Mouse (Mus musculus): Measurements from ENCODE around the gene Ccdc171. TPM values are rescaled to one million over a fixed set of nuclear protein-coding genes. Genes with fewer than 3 reads are reported as not detected.
"Not testable (repeated sequence)": the region's sequence is repeated elsewhere in the genome, so short reads cannot be mapped to it uniquely, and the experiment has no call there.

Gene Ccdc171
- polyA plus RNA-seq, 1 experiment from 2014 or later, result 2.0 TPM

- no peak overlapping the region for H3K27ac ChIP-seq (ENCODE audit: low read length)
- H3K4me2 ChIP-seq (replicated peaks; ENCODE audit: low read depth, low read length), result no peak overlapping the region
- no peaks in the 10 kb centered on the region for H3K36me3 ChIP-seq (ENCODE audit: insufficient read depth, low read length)
- TF ChIP-seq EP300 (IDR thresholded peaks at IDR 0.05) (no peak), CTCF (IDR thresholded peaks at IDR 0.05) (no peak)
- no peaks in the 10 kb centered on the region for H3K9me3 ChIP-seq (ENCODE audit: low read length)
- DNase-seq (ENCODE audit: low spot score) (no peak), ATAC-seq (no peak)
- WGBS, result 92% methylated on average over 1 of the region's 1 CpGs
- no peak overlapping the region for H3K4me3 ChIP-seq (ENCODE audit: low read depth, low read length)
- no peak overlapping the region for H3K9ac ChIP-seq (replicated peaks; ENCODE audit: low read depth)
- H3K4me1 ChIP-seq (ENCODE audit: insufficient read depth, low read depth, low read length), result no peaks in the 10 kb centered on the region
- H3K27me3 ChIP-seq (replicated peaks; ENCODE audit: insufficient read depth, low read length), result no peaks in the 10 kb centered on the region
Measured at GRCm38 (mm10) chr4:83661519-83662271, 136.3 kb downstream of the Ccdc171 start.

- Histone ChIP-seq H3K27ac (ENCODE audit: low read length) (no peak overlapping the region), H3K9me3 (ENCODE audit: low read length) (no peaks in the 10 kb centered on the region), H3K4me1 (ENCODE audit: insufficient read depth, low read depth, low read length) (no peaks in the 10 kb centered on the region), H3K4me2 (replicated peaks; ENCODE audit: low read depth, low read length) (no peak overlapping the region), H3K27me3 (replicated peaks; ENCODE audit: insufficient read depth, low read length) (no peaks in the 10 kb centered on the region), H3K4me3 (ENCODE audit: low read depth, low read length) (no peak overlapping the region), H3K36me3 (ENCODE audit: insufficient read depth, low read length) (no peaks in the 10 kb centered on the region), H3K9ac (replicated peaks; ENCODE audit: low read depth) (no peak overlapping the region)
- ATAC-seq, result no peak
- TF ChIP-seq EP300 (IDR thresholded peaks at IDR 0.05), result no peak
- no peak for TF ChIP-seq CTCF (IDR thresholded peaks at IDR 0.05)
- DNase-seq (ENCODE audit: low spot score), result no peak
- 66% methylated on average over 4 of the region's 4 CpGs for WGBS
Measured at GRCm38 (mm10) chr4:83662301-83662700, 137.0 kb downstream of the Ccdc171 start.

GRCm38 (mm10) chr4:83669552-83669951 is 144.2 kb downstream of the Ccdc171 start:
- ATAC-seq (no peak), DNase-seq (ENCODE audit: low spot score) (no peak)
- H3K4me2 ChIP-seq (replicated peaks; ENCODE audit: low read depth, low read length), result no peak overlapping the region
- no peaks in the 10 kb centered on the region for H3K27me3 ChIP-seq (replicated peaks; ENCODE audit: insufficient read depth, low read length)
- no peaks in the 10 kb centered on the region for H3K36me3 ChIP-seq (ENCODE audit: insufficient read depth, low read length)
- TF ChIP-seq CTCF (IDR thresholded peaks at IDR 0.05) (no peak), EP300 (IDR thresholded peaks at IDR 0.05) (no peak)
- 31% methylated on average over 2 of the region's 2 CpGs for WGBS
- no peaks in the 10 kb centered on the region for H3K9me3 ChIP-seq (ENCODE audit: low read length)
- H3K9ac ChIP-seq (replicated peaks; ENCODE audit: low read depth), result no peak overlapping the region
- no peaks in the 10 kb centered on the region for H3K4me1 ChIP-seq (ENCODE audit: insufficient read depth, low read depth, low read length)
- H3K27ac ChIP-seq (ENCODE audit: low read length), result no peak overlapping the region
- no peak overlapping the region for H3K4me3 ChIP-seq (ENCODE audit: low read depth, low read length)

GRCm38 (mm10) chr4:83675308-83675707 is 150.0 kb downstream of the Ccdc171 start:
- H3K36me3 ChIP-seq (ENCODE audit: insufficient read depth, low read length); H3K4me2 ChIP-seq (replicated peaks; ENCODE audit: low read depth, low read length); H3K27ac ChIP-seq (ENCODE audit: low read length); H3K9me3 ChIP-seq (ENCODE audit: low read length); ATAC-seq; DNase-seq (ENCODE audit: low spot score); H3K27me3 ChIP-seq (replicated peaks; ENCODE audit: insufficient read depth, low read length); H3K4me1 ChIP-seq (ENCODE audit: insufficient read depth, low read depth, low read length); H3K9ac ChIP-seq (replicated peaks; ENCODE audit: low read depth); H3K4me3 ChIP-seq (ENCODE audit: low read depth, low read length): not testable (repeated sequence)
- 80% methylated on average over 4 of the region's 4 CpGs for WGBS

GRCm38 (mm10) chr4:83676444-83676843 is 151.1 kb downstream of the Ccdc171 start:
- no peaks in the 10 kb centered on the region for H3K9me3 ChIP-seq (ENCODE audit: low read length)
- no peak for DNase-seq (ENCODE audit: low spot score)
- ATAC-seq, result no peak
- TF ChIP-seq CTCF (IDR thresholded peaks at IDR 0.05) (no peak), EP300 (IDR thresholded peaks at IDR 0.05) (no peak)
- H3K27ac ChIP-seq (ENCODE audit: low read length), result no peak overlapping the region
- H3K36me3 ChIP-seq (ENCODE audit: insufficient read depth, low read length), result no peaks in the 10 kb centered on the region
- no peaks in the 10 kb centered on the region for H3K27me3 ChIP-seq (replicated peaks; ENCODE audit: insufficient read depth, low read length)
- WGBS, result 81% methylated on average over 4 of the region's 4 CpGs
- H3K9ac ChIP-seq (replicated peaks; ENCODE audit: low read depth), result no peak overlapping the region
- H3K4me2 ChIP-seq (replicated peaks; ENCODE audit: low read depth, low read length), result no peak overlapping the region
- no peak overlapping the region for H3K4me3 ChIP-seq (ENCODE audit: low read depth, low read length)
- H3K4me1 ChIP-seq (ENCODE audit: insufficient read depth, low read depth, low read length), result no peaks in the 10 kb centered on the region

GRCm38 (mm10) chr4:83681081-83681480 is 155.7 kb downstream of the Ccdc171 start:
- DNase-seq (ENCODE audit: low spot score) (no peak), ATAC-seq (no peak)
- H3K27me3 ChIP-seq (replicated peaks; ENCODE audit: insufficient read depth, low read length), result no peaks in the 10 kb centered on the region
- WGBS, result 76% methylated on average over 14 of the region's 14 CpGs
- H3K27ac ChIP-seq (ENCODE audit: low read length), result no peak overlapping the region
- H3K4me1 ChIP-seq (ENCODE audit: insufficient read depth, low read depth, low read length), result no peaks in the 10 kb centered on the region
- no peak overlapping the region for H3K4me3 ChIP-seq (ENCODE audit: low read depth, low read length)
- no peak for TF ChIP-seq CTCF (IDR thresholded peaks at IDR 0.05)
- no peak for TF ChIP-seq EP300 (IDR thresholded peaks at IDR 0.05)
- H3K36me3 ChIP-seq (ENCODE audit: insufficient read depth, low read length), result no peaks in the 10 kb centered on the region
- no peaks in the 10 kb centered on the region for H3K9me3 ChIP-seq (ENCODE audit: low read length)
- no peak overlapping the region for H3K4me2 ChIP-seq (replicated peaks; ENCODE audit: low read depth, low read length)
- H3K9ac ChIP-seq (replicated peaks; ENCODE audit: low read depth), result no peak overlapping the region

Data from lung, postnatal 0 days (tissue).